Mouse (Mus musculus) heart, embryonic 14.5 days (tissue): ENCODE measurements around the gene Atp13a3. TPM values are rescaled to one million over a fixed set of nuclear protein-coding genes. Genes with fewer than 3 reads are reported as not detected.

Experiments
- ATAC-seq: fragments of 200-750 bp; cut with Nextera tagmentation; 2 replicates; pipeline ENCODE4 v1.8.0; 2017; ENCODE audit warnings: low read depth, moderate TSS enrichment; ENCODE audit not compliant: insufficient number of reproducible peaks, insufficient read depth, low FRiP score
- H3K27ac ChIP-seq, 2 experiments: fragments of 200-500 bp in 1 of 2; fragments of 300-500 bp in 1 of 2; sonication (generic) in 1 of 2; replicated peaks in 1 of 2; 2 replicates each; pipeline ENCODE4 v1.5.1; 2012 to 2014; ENCODE audit warnings: low read depth in 2 of 2, low read length in 2 of 2, control low read depth in 1 of 2, mild to moderate bottlenecking in 1 of 2, mixed read lengths in 1 of 2; ENCODE audit not compliant: control insufficient read depth in 1 of 2, insufficient read depth in 1 of 2
- H3K27me3 ChIP-seq: fragments of 300-500 bp; sonication (generic); 2 replicates; pipeline ENCODE4 v1.6.1; 2014; ENCODE audit warnings: mild to moderate bottlenecking, low read length, control low read depth; ENCODE audit not compliant: control insufficient read depth, insufficient read depth
- H3K36me3 ChIP-seq: fragments of 300-500 bp; sonication (generic); 2 replicates; pipeline ENCODE4 v1.6.1; 2014; ENCODE audit warnings: mild to moderate bottlenecking, control low read depth, low read length, mixed read lengths; ENCODE audit not compliant: control insufficient read depth, insufficient read depth
- H3K4me1 ChIP-seq, 2 experiments: fragments of 200-500 bp in 1 of 2; fragments of 300-500 bp in 1 of 2; sonication (generic) in 1 of 2; 2 replicates each; pipeline ENCODE4 v1.6.1; 2012 to 2014; ENCODE audit warnings: low read length in 2 of 2, control low read depth in 1 of 2, mixed read lengths in 1 of 2; ENCODE audit not compliant: control insufficient read depth in 2 of 2, insufficient read depth in 2 of 2
- H3K4me2 ChIP-seq: fragments of 300-500 bp; sonication (generic); 2 replicates; pipeline ENCODE4 v1.6.1; 2014; ENCODE audit warnings: mild to moderate bottlenecking, low read length
- H3K4me3 ChIP-seq, 2 experiments: fragments of 200-500 bp in 1 of 2; fragments of 300-500 bp in 1 of 2; sonication (generic) in 1 of 2; 2 replicates each; pipeline ENCODE4 v1.5.1; 2012 to 2014; ENCODE audit warnings: low read length in 2 of 2, mild to moderate bottlenecking in 2 of 2, control low read depth in 1 of 2, low read depth in 1 of 2, moderate library complexity in 1 of 2; ENCODE audit not compliant: control insufficient read depth in 1 of 2, insufficient read depth in 1 of 2
- H3K9ac ChIP-seq: fragments of 300-500 bp; sonication (generic); 2 replicates; pipeline ENCODE4 v1.6.1; 2014; ENCODE audit warnings: mild to moderate bottlenecking, low read length
- H3K9me3 ChIP-seq: fragments of 300-500 bp; sonication (generic); 2 replicates; pipeline ENCODE4 v1.6.1; 2016; ENCODE audit warnings: low read length, control low read depth; ENCODE audit not compliant: control insufficient read depth
- whole genome bisulfite sequencing: fragments of 180-500 bp; shearing (Covaris S2); extraction: QIAGEN DNeasy Blood & Tissue Kit; methylation state at CpG from one replicate; pipeline ENCODE4 v1.1.7; 2014; 5-methylcytosine and 5-hydroxymethylcytosine counted together
- polyA plus RNA-seq: library from polyadenylated mRNA; unstranded; fragments of >200 nt; fragmentation: Nextera tagmentation; extraction: Ambion mirVana; gene quantifications from 2 replicates; pipeline ENCODE4 v1.2.1, GENCODE M21; 2014

Gene Atp13a3
- polyA plus RNA-seq, 1 experiment from 2014 or later = 13.3 TPM

DNA sequence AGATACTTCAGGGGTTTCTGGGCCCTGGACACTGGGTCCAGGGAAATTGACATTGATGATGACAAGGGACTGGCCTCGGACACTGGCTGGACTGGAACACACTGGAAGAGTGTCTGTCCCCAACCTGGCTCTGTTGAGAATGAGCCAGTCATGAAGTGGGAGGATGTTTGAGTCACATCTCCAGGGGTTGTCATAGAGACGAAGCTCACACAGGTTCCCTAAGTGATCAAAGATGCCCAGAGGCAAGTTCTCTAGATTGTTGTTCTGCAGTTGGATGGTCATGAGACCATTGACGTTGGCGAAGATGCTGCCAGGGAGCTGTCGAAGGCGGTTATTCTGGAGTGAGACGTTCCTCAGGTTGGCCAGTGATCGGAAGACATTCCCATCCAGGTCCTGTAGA, 132.7 kb downstream of the Atp13a3 start:
- no peaks in the 10 kb centered on the region for H3K36me3 ChIP-seq
- no peak for ATAC-seq

DNA sequence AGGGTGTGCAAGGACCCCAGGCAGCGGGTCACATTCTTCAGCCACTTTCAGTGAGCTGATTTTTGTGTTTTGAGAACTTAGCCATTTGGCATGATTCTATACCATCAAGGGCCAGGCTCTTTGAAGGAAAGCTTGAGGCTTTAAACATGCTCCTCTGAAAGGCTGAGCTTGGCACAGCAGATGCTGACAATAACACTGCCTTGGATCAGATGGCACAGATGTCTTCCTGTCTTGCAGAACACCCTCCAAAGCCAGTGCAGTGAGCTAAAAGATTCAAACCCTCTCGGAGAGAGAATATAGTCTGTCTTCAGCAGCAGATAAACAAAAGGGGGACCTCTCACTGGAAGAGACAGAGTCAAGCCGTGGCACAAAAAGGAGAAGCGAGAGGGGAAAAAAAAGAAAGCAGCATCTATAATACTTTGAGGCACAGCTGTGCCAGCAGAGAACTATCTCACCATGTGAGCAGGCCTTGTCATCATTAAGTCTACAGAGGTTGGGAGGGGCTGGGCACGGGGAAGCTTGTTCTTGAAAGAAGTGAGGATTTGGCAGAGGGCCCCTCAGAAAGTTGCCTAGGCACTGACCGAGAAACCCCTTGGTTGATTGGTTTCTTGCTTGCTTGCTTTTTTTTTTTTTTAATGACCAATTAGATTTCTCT, 133.7 kb downstream of the Atp13a3 start:
- no peaks in the 10 kb centered on the region for H3K9me3 ChIP-seq
- WGBS = 79% methylated on average over 6 of the region's 6 CpGs
- no peak overlapping the region for H3K4me3 ChIP-seq
- peaks cover 6 to 14% of the 10 kb centered on the region in 2 experiments; a peak in 3 of 4 replicates for H3K4me1 ChIP-seq
- no peak overlapping the region for H3K4me2 ChIP-seq
- H3K36me3 ChIP-seq = no peaks in the 10 kb centered on the region
- no peak overlapping the region for H3K9ac ChIP-seq
- ATAC-seq = no peak
- no peak overlapping the region for H3K27ac ChIP-seq
- 0 out of 2 replicates have a peak, but pooled peaks cover 3% of the 10 kb centered on the region for H3K27me3 ChIP-seq

More for the DNA sequence above, 132.7 kb downstream of the Atp13a3 start:
- Histone ChIP-seq H3K4me2 (no peak overlapping the region), H3K4me3 (no peak overlapping the region), H3K27ac (no peak overlapping the region), H3K27me3 (0 out of 2 replicates have a peak, but pooled peaks cover 3% of the 10 kb centered on the region), H3K9ac (no peak overlapping the region), H3K9me3 (no peaks in the 10 kb centered on the region), H3K4me1 (peaks cover 6 to 14% of the 10 kb centered on the region in 2 experiments; a peak in 3 of 4 replicates)
- WGBS = 86% methylated on average over 8 of the region's 8 CpGs

DNA sequence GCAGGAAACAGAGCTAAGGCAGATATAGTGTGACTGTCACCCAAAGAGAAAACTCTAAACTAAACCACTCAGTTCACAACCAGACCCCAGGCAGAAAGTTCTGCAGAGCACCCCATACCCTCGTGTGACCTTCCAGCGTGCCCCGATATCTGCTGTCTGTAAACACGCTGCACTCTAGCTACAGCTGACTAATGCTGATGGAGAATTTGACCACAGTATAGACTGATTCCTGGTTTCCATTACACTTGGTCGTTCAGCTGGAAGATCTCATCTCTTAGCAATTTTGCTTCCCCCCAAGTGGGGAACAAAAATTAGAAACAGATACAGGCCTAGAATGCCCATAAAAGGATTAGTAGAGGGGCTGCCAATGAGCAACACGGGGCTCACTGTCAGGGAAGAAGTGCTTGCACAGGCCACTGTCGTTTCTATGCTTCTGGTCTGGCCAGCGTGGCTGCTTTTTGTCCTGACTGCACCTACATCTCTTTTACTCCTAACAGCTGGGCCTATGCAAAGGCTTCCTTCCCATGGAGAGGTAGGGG, 134.5 kb downstream of the Atp13a3 start:
- no peak overlapping the region for H3K4me3 ChIP-seq
- no peak overlapping the region for H3K9ac ChIP-seq
- H3K27me3 ChIP-seq = 0 out of 2 replicates have a peak, but pooled peaks cover 3% of the 10 kb centered on the region
- no peak overlapping the region for H3K27ac ChIP-seq
- ATAC-seq = no peak
- peaks cover 6 to 14% of the 10 kb centered on the region in 2 experiments; a peak in 3 of 4 replicates for H3K4me1 ChIP-seq
- no peak overlapping the region for H3K4me2 ChIP-seq
- H3K36me3 ChIP-seq = no peaks in the 10 kb centered on the region
- H3K9me3 ChIP-seq = no peaks in the 10 kb centered on the region
- 46% methylated on average over 8 of the region's 8 CpGs for WGBS

GRCm38 (mm10) chr16:30267359-30267758, 138.4 kb downstream of the Atp13a3 start, which contains the start of gene Cpn2:
TSS of gene Cpn2 (minus strand) at chr16:30267499.
- no peaks in the 10 kb centered on the region for H3K9me3 ChIP-seq

DNA sequence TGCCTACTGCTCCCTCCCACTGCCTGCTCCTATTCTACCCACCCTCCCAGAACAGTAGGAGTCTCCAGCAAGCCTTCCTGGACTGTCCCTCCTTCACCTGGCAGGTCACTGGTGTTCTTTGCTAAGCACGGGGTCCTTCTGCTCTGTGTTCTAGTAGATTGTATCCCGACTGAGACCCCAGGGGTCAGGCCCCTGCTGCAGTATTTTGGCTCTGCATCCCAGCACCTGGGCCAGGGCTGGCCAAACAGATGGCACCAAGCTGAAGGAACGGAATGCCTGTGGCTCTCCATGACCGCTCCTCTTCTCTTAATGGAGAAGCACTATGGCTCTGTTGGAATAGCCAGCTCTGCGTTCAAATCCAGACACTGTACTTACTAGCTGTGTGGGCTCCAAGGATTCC, 139.2 kb downstream of the Atp13a3 start:
- H3K4me3 ChIP-seq = no peak overlapping the region
- no peak overlapping the region for H3K27ac ChIP-seq
- peaks cover 5 to 9% of the 10 kb centered on the region in 2 experiments; a peak in 3 of 4 replicates for H3K4me1 ChIP-seq
- no peak overlapping the region for H3K9ac ChIP-seq
- H3K36me3 ChIP-seq = no peaks in the 10 kb centered on the region
- ATAC-seq = no peak
- no peaks in the 10 kb centered on the region for H3K9me3 ChIP-seq
- H3K27me3 ChIP-seq = no peaks in the 10 kb centered on the region
- no peak overlapping the region for H3K4me2 ChIP-seq
- 70% methylated on average over 5 of the region's 5 CpGs for WGBS

More at GRCm38 (mm10) chr16:30267359-30267758, 138.4 kb downstream of the Atp13a3 start, which contains the start of gene Cpn2:
- Histone ChIP-seq H3K9ac (no peak within 1 kb of the TSS), H3K4me3 (no peak within 1 kb of the TSS), H3K27me3 (no peaks in the 10 kb centered on the region), H3K27ac (no peak within 1 kb of the TSS), H3K36me3 (no peaks in the 10 kb centered on the region), H3K4me1 (peaks cover 5 to 10% of the 10 kb centered on the region in 2 experiments; a peak in 3 of 4 replicates), H3K4me2 (no peak within 1 kb of the TSS)
- ATAC-seq = no peak
- 63% methylated on average over 5 of the region's 5 CpGs for WGBS

- ATAC-seq = no peak
- H3K36me3 ChIP-seq = no peaks in the 10 kb centered on the region
- WGBS = 66% methylated on average over 4 of the region's 4 CpGs
- H3K27me3 ChIP-seq = no peaks in the 10 kb centered on the region
- H3K9me3 ChIP-seq = no peaks in the 10 kb centered on the region
- H3K4me1 ChIP-seq = peaks cover 0 to 3% of the 10 kb centered on the region in 2 experiments; a peak in 1 of 4 replicates
- H3K9ac ChIP-seq = no peak overlapping the region
- H3K4me3 ChIP-seq = no peak overlapping the region
- no peak overlapping the region for H3K4me2 ChIP-seq
- H3K27ac ChIP-seq = no peak overlapping the region; a peak in 1 of 4 replicates
These were observed 140.2 kb downstream of the Atp13a3 start for GRCm38 (mm10) chr16:30265611-30266010.

- Histone ChIP-seq H3K27ac (no peak overlapping the region), H3K9me3 (no peaks in the 10 kb centered on the region), H3K4me1 (peaks cover 7 to 8% of the 10 kb centered on the region in 2 experiments; a peak in 2 of 4 replicates), H3K27me3 (no peaks in the 10 kb centered on the region), H3K36me3 (no peaks in the 10 kb centered on the region), H3K4me2 (no peak overlapping the region), H3K4me3 (no peak overlapping the region), H3K9ac (no peak overlapping the region)
- WGBS = 59% methylated on average over 4 of the region's 4 CpGs
- ATAC-seq = no peak
These were observed 142.6 kb downstream of the Atp13a3 start for GRCm38 (mm10) chr16:30263156-30263555.
